Mouse (Mus musculus) cerebellum, postnatal 14 days (tissue): Measurements from ENCODE around the gene Nfrkb.

Experiments used
- DNase-seq, 2 experiments: peaks; one replicate each; pipeline ENCODE4 v3.0.0; 2021; ENCODE audit warnings: mixed read lengths in 2 of 2

Gene Nfrkb

GRCm38 (mm10) chr9:31385947-31386354 is at the start of gene Nfrkb:
TSS of gene Nfrkb (plus strand) at chr9:31386192.
- peak; percentile 97 for DNase-seq

DNA sequence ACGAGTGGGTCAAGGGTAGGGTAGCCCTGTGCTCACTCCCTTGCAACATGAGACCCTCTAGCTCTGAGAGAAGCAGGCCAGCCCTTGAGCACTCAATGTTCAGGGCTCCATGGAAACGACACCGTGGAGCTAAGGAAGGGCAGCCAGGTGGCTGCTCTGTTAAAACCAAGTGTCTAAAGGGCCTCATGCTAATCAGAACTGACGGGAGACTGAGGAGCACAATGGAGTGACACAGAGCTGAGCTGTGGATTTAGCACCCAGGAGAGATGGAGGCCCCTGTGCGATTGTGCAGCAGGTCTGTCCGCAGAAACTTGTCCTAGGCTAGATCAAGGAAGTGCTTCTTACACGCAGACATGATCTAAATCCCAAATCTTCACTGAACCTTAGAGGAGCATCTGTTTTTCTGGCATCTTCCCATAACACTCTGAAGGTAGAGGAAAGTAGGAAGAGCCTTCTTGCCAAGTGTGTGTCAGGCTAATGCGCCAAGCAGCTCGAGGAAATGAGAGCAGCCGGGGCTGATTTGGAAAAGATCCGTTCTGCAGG is 41.6 kb upstream of the Nfrkb start:
- peak; percentile 73 to 79 for DNase-seq

DNA sequence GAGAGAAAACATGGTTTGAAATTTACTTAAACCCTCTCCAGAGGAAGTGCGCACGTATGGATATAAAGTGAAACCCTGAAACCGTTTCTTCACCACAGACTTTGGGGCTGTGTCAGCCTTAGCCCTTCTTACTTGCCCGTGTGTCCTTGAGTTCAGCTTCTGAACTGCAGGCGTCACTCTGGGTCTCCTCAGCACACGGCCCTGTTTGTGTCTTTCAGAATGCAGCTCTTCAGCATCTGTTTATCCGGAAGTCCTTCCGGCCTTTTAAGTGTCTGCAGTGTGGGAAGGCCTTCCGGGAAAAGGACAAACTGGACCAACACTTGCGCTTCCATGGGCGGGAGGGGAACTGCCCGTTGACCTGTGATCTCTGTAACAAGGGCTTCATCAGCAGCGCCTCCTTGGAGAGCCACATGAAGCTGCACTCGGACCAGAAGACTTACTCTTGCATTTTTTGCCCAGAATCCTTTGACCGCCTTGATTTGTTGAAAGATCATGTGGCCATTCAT is 39.4 kb upstream of the Nfrkb start:
- DNase-seq = no peak

DNA sequence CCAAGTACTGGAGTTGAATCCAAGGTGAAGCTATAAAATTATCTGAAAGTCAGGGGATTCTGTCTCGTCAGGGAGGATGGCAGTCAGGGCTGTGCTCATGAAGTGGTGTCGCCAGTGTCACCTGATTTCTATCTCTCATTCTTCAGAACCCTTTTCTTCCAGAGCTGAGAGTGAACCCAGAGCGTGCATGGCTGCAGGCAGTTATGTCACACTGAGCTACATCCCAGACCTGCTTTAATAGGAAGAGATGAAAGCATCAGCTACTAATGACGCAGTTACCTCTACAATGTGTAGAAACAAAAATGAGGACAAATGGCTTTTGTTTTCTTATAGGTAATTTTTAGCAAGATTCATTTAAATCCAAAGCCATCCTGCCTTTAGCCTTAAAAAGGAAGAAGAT is 37.5 kb upstream of the Nfrkb start:
- DNase-seq = no peak

- DNase-seq = peak; percentile 93 to 95
Measured at GRCm38 (mm10) chr9:31348915-31349314, 37.1 kb upstream of the Nfrkb start.

- no peak for DNase-seq
Measured at GRCm38 (mm10) chr9:31352716-31353115, 33.3 kb upstream of the Nfrkb start.

DNA sequence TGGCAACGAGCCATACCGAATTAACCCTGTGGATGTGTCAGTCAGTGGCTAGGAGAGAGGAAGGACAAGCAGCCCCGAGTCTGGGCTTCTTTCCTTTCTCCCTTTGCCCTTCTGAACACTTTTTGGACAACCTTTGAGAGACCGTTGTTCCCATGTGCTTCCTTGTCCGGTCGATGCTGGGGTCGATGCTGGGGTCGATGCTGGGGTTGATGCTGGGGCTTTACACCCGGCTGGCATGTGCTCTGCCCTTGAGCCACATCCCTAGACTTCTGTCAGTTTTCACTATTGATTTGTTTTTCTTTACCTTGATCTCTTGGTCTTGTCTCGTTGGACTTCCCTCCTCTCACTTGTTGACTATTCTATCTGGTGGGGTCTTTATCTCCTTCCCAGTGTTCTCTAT is 32.5 kb upstream of the Nfrkb start:
- no peak for DNase-seq

- no peak for DNase-seq
Measured at GRCm38 (mm10) chr9:31354051-31354450, 31.9 kb upstream of the Nfrkb start.

DNA sequence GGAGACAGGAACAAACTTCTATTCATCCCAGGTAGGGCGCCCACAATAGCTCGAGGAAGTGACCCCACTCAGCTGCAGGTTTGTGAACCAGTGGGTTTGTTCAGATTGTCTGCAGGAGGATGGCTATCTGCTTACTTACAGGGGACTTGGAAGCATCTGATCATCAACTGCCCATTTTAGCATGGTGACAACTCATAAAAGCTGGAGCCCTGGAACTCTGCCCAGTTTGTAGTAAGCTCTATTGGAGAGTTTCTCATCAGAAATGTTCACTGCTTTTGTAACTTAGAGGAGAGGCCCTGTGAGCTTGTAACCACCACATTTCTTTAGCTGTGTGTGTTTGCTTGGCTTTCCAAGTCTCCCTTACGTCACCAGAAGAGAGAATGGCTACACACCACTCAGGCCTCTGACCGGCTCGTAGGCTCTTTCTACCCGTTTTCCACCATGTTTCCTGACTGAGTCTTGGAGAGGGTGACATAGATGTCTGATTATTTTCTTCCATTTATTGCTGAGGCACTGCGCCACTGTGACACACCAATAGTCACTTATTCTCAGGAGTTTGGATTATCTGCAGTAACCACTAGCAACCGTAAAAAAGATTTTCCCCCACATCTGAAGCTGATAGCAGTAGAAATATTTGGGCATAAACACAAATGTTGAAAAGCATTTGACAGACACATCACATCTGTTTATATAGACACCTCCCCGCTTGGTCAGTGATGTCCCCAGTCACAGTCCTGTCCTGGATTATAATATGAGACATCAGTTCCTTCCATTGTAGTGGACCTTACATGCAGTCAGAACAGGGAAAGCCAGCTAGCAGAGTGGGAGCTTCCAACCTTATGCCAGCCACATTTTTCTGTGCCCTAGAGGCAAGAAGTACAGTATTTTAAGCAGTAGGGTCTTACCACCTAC is 22.0 kb upstream of the Nfrkb start:
- DNase-seq = no peak

DNA sequence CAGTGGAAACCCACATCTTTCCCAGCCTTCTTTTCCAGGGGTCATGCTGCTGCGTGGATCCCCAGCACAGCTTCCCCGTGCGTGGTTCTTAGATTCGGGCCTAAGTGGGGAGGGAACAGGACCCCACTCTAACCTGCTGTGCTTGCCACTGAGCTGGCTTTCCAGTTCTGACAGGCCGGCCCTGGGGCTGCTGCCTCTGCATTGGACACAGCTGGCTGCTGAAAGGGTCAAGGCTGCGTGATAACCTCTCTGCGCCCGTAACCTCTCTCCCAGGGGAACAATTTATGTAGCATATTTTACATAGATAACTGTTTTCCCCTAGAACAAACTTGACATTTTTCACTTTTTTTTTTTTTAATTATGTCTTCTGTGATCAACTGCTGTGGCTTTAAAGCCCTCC is 20.9 kb upstream of the Nfrkb start:
- no peak for DNase-seq

DNA sequence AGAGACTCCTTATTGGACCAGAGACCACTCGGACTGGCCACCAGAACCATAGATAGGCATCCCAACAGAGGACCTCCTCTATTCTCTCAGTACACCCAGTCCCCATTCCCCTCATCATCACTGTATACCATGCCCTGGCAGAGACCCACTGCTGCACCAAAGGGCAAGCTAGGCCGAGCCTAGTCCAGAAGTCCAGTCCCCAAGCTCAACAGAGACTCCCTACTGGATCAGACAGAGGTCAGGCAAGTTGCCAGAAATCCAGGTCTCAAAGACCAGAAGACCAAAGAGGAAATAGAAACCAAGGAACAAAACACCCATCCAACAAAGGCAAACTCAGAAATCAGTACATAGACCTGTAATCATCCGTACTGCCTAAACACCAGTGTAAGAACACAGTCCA is 14.3 kb upstream of the Nfrkb start:
- DNase-seq = no peak

DNA sequence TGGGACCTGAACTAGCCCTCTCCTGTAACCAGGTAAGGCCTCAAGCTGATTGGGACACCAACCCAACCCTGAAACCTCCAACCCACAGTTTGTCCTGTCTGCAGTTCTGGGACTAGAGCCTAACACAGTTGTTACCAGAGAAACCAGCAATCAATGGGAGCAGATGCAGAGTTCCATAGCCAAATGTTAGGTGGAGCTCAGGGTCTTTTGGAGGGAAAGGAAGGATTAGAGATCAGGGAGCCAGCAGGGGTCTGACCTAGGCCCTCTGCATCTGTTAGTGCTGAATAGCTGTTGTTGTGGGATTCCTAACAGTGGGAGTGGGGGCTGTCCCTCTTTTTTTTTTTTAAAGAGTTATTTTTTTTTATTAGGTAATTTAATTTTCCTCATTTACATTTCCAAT is 9.3 kb upstream of the Nfrkb start:
- no peak for DNase-seq

GRCm38 (mm10) chr9:31384786-31385499 is 1.0 kb upstream of the Nfrkb start:
- DNase-seq = no peak

DNA sequence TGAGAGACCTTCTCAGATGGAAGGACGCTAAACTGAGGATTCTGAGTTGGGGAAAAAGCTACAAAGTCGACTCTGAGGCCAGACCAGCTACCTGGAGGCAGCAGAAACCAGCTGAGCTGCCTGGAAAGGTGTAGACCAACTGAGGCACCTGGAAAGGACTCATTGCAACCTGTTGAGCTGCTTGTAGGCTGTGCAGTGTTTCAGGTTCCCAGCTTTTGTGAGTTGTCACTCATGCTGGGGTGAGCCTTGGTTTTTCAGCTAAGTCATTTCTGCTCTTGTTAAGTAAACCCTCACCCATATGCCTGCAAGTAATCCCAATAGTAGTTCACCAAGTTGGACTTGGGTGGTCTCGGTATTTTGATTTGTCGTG is 507 bp upstream of the Nfrkb start:
- peak in 1 of 2 experiments; percentile 18 for DNase-seq

DNA sequence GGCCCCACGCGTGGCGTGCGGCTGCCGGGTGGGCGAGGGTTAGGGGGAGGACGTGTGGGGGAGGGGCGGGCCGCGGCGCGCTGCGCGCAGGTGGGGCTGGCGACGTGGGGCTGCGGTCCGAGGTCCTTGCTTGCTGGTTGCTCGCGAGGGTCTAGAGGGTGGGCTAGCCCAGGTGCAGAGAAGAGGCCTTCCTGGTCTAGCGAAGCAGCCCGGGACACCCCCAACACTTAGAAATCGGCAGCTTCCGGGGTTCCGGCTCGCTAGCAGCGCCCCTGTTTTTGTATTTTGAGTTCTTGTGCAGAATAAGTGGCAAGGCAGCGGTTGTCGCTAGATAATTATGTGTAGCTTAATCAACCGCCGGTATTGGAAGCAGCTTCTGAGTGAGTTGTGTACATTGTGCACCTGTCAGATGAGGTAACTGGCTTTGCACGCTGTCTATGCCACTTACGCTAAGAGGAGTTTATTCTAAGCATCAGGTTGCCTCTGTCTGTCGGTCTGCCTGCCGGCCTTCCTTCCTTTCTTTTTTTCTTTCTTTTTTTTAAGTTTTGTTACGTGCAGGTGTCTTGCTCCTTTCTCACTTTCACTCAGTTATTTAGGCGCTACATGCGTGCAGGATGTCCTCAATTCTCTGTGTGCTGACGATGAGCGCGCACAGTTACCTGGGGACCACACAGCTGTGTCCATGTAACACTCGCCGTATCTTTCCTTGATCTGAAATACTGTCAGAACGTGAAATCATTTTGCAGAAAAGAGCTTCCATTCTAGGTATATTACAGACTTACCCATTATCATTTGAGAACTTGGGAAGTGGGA is 582 bp downstream of the Nfrkb start:
- DNase-seq = no peak

- DNase-seq = no peak
Measured at GRCm38 (mm10) chr9:31387206-31387605, 1.2 kb downstream of the Nfrkb start.

DNA sequence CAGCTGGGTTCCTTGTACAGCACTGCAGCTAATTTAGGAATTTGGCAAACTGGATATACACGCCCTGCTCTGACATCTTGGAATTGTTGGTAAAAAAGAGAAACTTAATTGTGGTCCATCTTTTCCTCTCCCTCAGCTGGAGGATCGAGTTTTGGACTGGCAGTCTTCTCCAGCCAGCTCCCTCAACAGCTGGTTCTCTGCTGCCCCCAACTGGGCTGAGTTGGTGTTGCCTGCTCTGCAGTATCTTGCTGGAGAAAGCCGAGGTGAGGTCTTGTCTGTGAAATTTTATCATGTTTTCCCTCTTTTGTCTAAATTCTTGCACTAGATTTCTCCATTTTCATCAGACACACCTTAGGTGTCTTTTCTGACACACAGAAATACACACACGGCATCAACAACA is 14.4 kb downstream of the Nfrkb start:
- DNase-seq = peak; percentile 75 to 85

DNA sequence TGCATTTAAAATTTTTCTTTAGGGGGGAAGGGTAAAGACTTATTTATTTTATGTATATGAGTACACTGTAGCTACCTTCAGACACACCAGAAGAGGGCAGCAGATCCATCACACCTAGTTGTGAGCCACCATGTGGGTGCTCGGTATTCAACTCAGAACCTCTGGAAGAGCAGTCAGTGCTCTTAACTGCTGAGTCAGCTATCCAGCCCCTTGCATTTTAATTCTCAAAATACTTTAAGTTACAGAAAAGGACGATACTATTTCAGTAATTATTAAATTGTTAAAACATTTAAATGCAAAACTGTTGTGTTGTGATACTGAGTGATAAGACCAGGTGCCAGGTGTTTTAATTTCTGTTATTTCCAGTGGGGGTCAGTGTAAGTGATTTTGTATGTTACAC is 18.3 kb downstream of the Nfrkb start:
- no peak for DNase-seq

DNA sequence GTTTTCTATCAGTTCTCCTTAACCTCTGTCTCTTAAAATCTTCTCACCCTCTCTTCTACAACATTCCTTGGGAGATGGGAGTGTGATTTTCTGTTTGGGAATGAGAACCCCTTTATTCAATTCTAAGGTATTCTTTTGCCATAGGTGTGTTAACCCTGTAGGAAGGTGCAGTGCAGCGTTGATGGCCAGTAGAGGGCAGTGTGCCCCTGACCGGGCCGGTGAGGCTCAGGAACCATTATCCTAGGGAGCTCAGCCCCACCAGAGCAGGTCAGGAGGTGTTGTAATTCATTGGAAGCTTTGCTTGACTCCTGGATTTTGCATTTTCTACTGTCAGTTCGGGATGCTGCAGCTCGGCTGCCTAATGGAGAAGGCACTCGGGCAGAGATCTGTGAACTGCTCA is 19.2 kb downstream of the Nfrkb start:
- peak; percentile 50 for DNase-seq

DNA sequence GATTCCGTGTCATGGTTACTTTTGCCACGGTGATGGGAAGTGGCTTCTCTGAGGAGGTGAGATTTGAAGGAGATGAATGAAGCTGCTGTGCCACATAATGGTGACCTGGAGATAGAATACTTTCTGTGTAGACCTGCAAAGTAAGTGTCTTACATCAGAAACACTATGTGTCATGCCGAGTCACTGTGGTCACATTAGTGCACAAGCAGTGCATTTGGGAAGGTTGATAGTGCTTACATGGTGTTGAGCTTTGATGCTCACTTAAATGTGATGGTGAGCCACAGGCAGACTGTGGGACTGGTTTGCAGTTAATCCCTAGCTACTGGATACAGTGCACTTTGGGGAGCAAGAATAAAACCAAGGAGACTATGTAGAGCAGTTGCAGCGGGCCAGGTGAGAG is 26.2 kb downstream of the Nfrkb start:
- DNase-seq = no peak

GRCm38 (mm10) chr9:31418821-31419220 is 32.8 kb downstream of the Nfrkb start:
- DNase-seq = no peak

DNA sequence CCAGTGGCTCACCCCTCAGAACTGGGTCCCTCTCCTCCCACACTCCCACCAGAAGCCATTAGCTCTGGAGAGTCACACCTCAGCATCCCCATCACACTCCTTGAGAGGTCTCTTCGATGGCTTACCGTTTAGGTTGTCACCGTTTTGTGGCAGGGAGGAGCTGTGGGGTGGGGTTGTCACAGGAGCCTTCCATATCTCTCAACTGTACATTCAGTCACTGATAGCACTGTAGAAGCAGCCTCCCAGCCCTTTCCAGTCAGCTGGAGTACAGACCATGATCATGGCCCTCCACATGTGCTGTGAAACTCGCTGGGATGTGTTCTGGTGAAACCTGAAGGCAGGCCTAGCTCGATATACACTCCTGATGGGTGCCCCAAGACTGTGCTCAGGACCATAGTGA is 36.2 kb downstream of the Nfrkb start:
- DNase-seq = no peak

- no peak for DNase-seq
Measured at GRCm38 (mm10) chr9:31428971-31429370, 43.0 kb downstream of the Nfrkb start.
